Mouse (Mus musculus): ENCODE data around the gene Edil3.

Edil3 gene

GRCm38 (mm10) chr13:89199275-89199674 lies 378.0 kb downstream of the Edil3 start:
- in situ Hi-C loops (cut with MboI; ENCODE audit: low sequenced_read_pairs): no loop called here

DNA sequence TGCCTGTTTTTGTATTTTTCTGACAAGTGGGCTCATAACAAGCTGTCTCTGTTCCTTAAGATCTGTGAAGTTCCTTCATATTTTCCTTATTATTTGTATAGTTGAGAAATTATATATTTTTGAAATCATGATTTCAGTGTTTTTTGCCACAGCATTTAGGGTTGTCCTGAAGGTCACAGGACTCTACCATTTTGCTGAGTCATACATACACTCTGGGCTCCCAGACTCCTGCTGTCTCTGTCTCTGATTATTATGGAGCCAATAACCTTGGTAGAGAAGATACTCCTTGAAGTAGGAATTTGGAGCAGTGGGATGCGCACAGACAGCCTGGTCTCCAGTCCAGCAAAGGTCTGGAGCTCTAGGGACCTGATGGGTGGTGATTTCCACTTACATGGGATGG lies 416.8 kb downstream of the Edil3 start:
- in situ Hi-C loops (cut with MboI; ENCODE audit: low sequenced_read_pairs): no loop called here

DNA sequence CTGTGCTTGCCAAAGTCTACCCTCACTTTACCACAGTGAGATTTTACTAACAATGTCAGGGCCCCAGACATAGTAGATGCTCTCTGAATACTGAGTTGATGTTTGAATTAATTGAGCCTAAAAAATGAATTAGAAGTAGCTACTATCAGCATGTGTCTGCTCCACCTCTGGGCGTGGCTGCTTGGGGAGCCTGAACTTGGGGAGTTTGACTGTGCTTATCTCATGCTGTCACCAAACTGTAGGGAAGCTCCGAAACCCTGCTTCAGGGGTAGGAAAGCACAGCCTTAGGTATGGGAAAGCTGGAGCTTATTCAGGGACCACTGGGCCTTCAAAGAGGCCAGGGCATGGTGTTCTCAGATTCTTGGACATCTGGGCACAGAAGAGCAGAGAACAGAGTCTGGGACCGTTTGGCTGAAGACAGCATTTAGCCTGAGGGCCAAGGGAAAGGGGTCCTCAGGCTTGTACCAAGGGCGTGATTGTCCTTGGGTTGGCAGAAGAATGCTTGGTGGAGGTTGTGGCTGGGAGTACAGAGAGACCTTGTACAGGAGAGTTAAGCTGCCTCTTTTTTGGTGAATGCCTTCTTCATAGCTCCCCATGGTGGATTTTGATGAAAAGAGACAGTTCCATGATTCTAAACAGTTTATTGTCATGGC lies 432.8 kb downstream of the Edil3 start:
- in situ Hi-C loops (cut with MboI; ENCODE audit: low sequenced_read_pairs): no loop called here

- in situ Hi-C loops (cut with MboI; ENCODE audit: low sequenced_read_pairs): no loop called here
Observed at GRCm38 (mm10) chr13:89256906-89257305, 435.6 kb downstream of the Edil3 start.

DNA sequence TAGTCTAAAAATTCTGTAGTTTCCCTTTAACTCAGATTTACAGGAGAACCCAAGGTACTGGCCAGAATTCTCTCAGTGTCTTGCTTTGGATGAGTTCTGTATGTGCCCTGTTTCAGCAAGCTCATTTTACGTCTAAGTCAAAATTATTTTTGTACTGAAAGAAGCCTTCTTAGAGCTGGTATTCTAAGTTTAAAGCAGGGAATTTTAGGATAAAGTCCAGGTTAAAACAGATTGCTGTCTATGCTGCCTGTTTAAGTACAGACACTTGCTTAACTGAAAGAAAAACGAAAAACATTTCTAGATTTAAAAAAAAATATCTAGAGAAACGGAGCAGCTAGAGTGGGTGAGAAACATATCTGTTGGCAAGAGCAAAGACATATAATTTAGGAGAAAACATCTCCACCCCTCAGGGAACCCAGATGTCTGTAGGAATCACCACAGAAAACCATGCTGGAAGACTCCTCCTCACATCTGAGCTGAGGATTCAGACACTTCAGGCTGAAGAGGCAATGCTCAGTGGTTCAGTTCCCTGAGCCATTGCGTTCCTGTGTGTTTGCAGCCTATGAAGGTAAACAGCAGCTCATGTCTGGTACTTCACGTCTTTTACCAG lies 465.5 kb downstream of the Edil3 start:
- in situ Hi-C loops (cut with MboI; ENCODE audit: low sequenced_read_pairs): no loop called here

GRCm38 (mm10) chr13:89288201-89288600 lies 466.9 kb downstream of the Edil3 start:
- in situ Hi-C loops (cut with MboI; ENCODE audit: low sequenced_read_pairs): no loop called here

DNA sequence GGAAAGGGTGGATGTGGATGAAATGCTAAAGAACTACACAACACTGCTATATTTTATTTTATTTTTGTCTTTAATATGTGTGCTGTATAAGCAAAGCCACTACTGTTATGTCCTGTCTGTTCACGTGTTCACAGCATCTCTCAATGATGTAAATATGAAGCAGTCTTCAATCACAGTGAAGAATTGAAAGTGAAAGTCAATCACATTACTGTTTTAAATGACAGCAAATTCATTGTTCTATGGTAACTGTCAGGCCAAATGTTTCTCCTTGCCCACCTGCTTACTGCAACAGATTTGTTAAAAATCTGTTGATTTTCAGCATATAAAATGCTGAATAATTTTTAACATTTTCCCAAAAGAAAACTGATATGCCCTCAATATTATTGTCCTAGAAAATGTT lies 499.9 kb downstream of the Edil3 start:
- in situ Hi-C loops (cut with MboI; ENCODE audit: low sequenced_read_pairs): no loop called here

GRCm38 (mm10) chr13:89324282-89324681 lies 503.0 kb downstream of the Edil3 start:
- in situ Hi-C loops (cut with MboI; ENCODE audit: low sequenced_read_pairs): no loop called here

- in situ Hi-C loops (cut with MboI; ENCODE audit: low sequenced_read_pairs): no loop called here
Observed at GRCm38 (mm10) chr13:89334494-89334893, 513.2 kb downstream of the Edil3 start.

- in situ Hi-C loops (cut with MboI; ENCODE audit: low sequenced_read_pairs): no loop called here
Observed at GRCm38 (mm10) chr13:89335908-89336579, 514.8 kb downstream of the Edil3 start.

DNA sequence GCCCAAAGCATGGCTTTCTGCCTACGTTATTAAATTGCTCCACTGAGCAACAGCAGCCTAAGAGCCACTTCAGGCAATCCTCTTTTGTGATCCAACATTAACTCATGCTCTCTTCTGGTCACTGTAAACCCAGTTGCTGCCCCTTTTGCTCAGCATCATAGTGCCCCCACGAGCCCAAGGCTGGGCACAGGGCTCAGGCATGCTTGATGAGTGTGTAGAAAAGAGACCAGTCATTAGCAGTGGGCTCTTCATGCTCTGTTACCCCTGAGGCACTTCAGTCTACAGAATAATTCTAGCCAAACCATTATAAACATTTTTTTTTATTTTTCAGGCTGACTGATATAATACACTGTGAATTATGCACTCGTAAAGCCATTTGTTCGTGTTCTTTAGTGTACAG lies 517.8 kb downstream of the Edil3 start:
- in situ Hi-C loops (cut with MboI; ENCODE audit: low sequenced_read_pairs): no loop called here

- in situ Hi-C loops (cut with MboI; ENCODE audit: low sequenced_read_pairs): no loop called here
Observed at GRCm38 (mm10) chr13:89339776-89340175, 518.5 kb downstream of the Edil3 start.

DNA sequence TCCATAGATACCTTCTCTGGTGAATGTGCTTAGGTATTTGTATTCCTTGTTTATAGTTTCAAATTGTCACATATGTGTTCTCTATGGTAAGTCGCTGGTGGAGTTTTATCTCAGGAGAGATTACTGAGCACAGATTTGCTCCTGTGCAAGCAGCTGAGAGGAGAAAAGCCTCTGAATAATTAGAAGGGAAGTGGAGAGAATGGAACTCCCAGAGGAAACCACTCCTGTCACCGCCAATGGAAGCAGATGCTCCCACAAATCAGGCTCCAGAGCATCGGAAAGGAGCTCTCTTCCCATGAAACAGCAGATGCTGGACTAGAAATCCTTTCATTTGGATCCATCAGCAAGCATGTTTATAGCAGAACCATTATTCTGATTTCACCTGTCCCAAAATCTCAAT lies 534.0 kb downstream of the Edil3 start:
- in situ Hi-C loops (cut with MboI; ENCODE audit: low sequenced_read_pairs): no loop called here

GRCm38 (mm10) chr13:89358407-89358806 lies 537.1 kb downstream of the Edil3 start:
- in situ Hi-C loops (cut with MboI; ENCODE audit: low sequenced_read_pairs): no loop called here

DNA sequence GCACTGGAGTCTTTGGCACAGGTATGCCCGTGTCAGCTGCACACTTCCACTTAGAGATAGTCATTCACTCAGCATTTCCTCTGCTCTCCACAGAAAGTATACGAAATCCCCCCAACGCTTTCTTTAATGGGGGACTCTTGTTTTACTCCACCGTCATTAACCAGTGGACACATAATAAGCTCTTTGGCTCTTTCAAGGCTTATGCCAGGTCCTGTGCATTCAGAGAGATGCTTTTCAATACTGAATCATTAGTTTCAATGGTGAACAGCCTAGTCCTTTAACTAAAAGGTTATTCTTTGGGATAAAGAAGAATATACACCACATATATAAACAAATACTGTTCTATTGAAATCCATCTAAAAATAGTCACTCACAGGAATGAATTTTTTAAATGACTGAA lies 541.0 kb downstream of the Edil3 start:
- in situ Hi-C loops (cut with MboI; ENCODE audit: low sequenced_read_pairs): no loop called here

DNA sequence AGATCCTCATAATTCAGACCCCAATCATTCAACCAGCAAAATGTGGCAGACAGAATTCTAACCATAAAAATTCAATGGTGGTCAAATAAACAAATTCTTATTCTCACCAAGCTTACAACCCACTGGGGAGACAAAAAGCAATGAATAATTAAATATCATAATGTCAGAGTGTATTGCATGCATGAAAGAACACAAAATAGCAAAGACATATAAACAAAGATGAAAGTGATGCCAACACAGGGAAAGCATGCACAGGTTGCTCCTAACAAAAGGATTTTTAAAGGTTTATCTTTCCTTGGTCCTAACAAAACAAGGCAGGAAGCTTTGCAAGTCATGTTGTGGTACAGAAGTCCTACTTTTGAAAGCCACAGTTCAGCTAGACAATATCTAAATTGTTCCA lies 550.0 kb downstream of the Edil3 start:
- in situ Hi-C loops (cut with MboI; ENCODE audit: low sequenced_read_pairs): no loop called here

DNA sequence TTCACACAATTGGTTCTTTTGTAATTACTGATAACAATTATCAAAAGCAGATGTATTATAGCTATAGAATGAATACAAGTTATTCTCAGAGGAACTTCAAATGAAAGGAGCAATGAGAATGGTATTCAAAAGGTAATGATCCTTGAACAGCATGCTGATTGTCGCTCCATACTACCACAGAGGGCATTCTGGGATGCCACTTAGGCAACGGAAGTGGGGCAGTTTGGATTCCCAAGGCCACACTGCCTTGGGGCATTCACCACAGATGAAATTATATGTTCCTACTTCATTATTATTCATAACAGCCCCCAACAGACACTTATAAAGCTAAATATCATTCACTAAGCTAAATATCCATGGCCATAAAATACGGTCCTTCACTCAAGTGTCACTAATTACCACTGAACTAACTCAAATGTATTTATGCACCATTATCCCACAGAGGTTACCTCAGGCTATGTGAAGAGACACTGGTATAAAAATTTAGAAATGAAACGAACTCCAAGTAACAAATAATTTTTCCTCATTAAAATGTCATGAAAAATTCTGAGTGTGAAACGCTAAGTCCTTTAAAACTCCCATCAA lies 550.5 kb downstream of the Edil3 start:
- in situ Hi-C loops (cut with MboI; ENCODE audit: low sequenced_read_pairs): no loop called here
